Mouse (Mus musculus): Measurements from ENCODE around the gene Psenen. TPM values are rescaled to one million over a fixed set of nuclear protein-coding genes. Genes with fewer than 3 reads are reported as not detected.

The Psenen gene
- total RNA-seq, 4 experiments from 2014 or later = 97.2 to 102 (median 101) TPM

DNA sequence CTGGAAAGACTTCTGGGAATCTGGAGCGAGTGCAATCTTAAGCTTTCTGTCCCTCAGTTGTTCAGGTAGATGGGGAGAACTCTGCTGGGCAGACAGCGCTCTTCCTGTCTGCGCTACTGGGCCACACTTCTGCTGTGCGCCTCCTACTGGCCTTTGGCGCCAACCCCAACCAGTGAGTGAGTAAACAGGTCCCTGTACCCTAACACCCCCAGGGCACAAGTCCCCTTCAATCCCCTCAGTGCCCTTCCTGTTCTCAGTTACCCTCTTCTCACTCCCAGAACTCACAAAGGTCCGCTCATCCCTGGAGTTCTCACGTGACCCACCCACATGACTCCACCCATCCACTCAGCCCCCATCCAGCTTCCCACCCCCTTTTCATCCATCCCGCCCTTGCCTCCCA, 45.1 kb downstream of the Psenen start:
- DNase-seq (ENCODE audit: low spot score in 2 of 2) = no peak

- DNase-seq (ENCODE audit: low spot score in 2 of 2) = no peak
These were observed 48.2 kb downstream of the Psenen start for GRCm38 (mm10) chr7:30515003-30515760.

Small RNAs within 50 kb of the gene (microRNA-seq; reads per million reads assigned to microRNA genes)
- gene Gm38670 (0.63 to 0.88 reads per million in 2 experiments), gene Mir3569 (0.66 to 1.3 reads per million in 2 experiments)

Other genes starting within 250 kb of the Psenen start
- 10 to 100 TPM in 1 of 4 experiments, 1 to 10 TPM in 3; 7.4 to 10.5 (median 8.8) TPM for gene Syne4, start 248.8 kb downstream of the Psenen start, total RNA-seq (2022)
- under 1 TPM in 3 of 4 experiments, not detected in 1; 0.34 to 0.87 (median 0.48) TPM for gene E130208F15Rik, start 241.9 kb downstream of the Psenen start, total RNA-seq (2022)
- 10 to 100 TPM in 1 of 4 experiments, 1 to 10 TPM in 3; 8.3 to 10.0 (median 9.0) TPM for gene Sdhaf1, start 239.7 kb downstream of the Psenen start, total RNA-seq (2022)
- gene Lrfn3, start 200.9 kb downstream of the Psenen start, total RNA-seq (2022) = 10 to 100 TPM; 29.0 to 31.8 (median 31.0) TPM
- 100 to 1,000 TPM in 2 of 4 experiments, 10 to 100 TPM in 2; 25.2 to 334 (median 134) TPM for gene Tyrobp, start 149.9 kb downstream of the Psenen start, total RNA-seq (2022)
- gene Hcst, start 143.8 kb downstream of the Psenen start, total RNA-seq (2022) = 1 to 10 TPM in 3 of 4 experiments, not detected in 1; 1.4 to 3.0 (median 2.1) TPM
- 1 to 10 TPM; 2.2 to 4.5 (median 2.8) TPM for gene Nfkbid, start 141.9 kb downstream of the Psenen start, total RNA-seq (2022)
- 1,000 to 10,000 TPM; 1,239 to 1,309 (median 1,269) TPM for gene Aplp1, start 118.1 kb downstream of the Psenen start, total RNA-seq (2022)
- gene Kirrel2, start 105.9 kb downstream of the Psenen start, total RNA-seq (2022) = 10 to 100 TPM in 1 of 4 experiments, 1 to 10 TPM in 3; 5.5 to 10.2 (median 7.5) TPM
- gene Nphs1, start 105.3 kb downstream of the Psenen start, total RNA-seq (2022) = under 1 TPM; 0.68 to 0.82 (median 0.75) TPM
- not detected for gene Prodh2, start 70.0 kb downstream of the Psenen start, total RNA-seq (2022)
- gene Arhgap33, start 28.6 kb downstream of the Psenen start, total RNA-seq (2022) = 100 to 1,000 TPM; 177 to 184 (median 178) TPM
- gene Hspb6, start 11.4 kb downstream of the Psenen start, total RNA-seq (2022) = 1 to 10 TPM; 5.5 to 8.1 (median 6.4) TPM
- 1 to 10 TPM; 3.4 to 4.4 (median 4.0) TPM for gene Proser3, start 11.3 kb downstream of the Psenen start, total RNA-seq (2022)
- gene Lin37, start 3.8 kb downstream of the Psenen start, total RNA-seq (2022) = 10 to 100 TPM; 33.8 to 45.0 (median 41.1) TPM
- gene U2af1l4, start 326 bp downstream of the Psenen start, total RNA-seq (2022) = 10 to 100 TPM; 61.5 to 76.6 (median 71.7) TPM
- gene Gm49396, start 283 bp downstream of the Psenen start, total RNA-seq (2022) = 1 to 10 TPM; 5.7 to 7.5 (median 6.3) TPM
- gene Igflr1, start 1.8 kb upstream of the Psenen start, total RNA-seq (2022) = 1 to 10 TPM; 2.5 to 3.8 (median 2.8) TPM
- gene Kmt2b, start 25.1 kb upstream of the Psenen start, total RNA-seq (2022) = 10 to 100 TPM; 43.7 to 52.9 (median 47.6) TPM
- gene Zbtb32, start 35.3 kb upstream of the Psenen start, total RNA-seq (2022) = not detected
- under 1 TPM in 3 of 4 experiments, not detected in 1; 0.23 to 0.51 (median 0.35) TPM for gene Upk1a, start 49.2 kb upstream of the Psenen start, total RNA-seq (2022)
- gene Cox6b1, start 62.5 kb upstream of the Psenen start, total RNA-seq (2022) = 100 to 1,000 TPM; 641 to 753 (median 694) TPM
- not detected for gene Etv2, start 72.2 kb upstream of the Psenen start, total RNA-seq (2022)
- gene Rbm42, start 86.7 kb upstream of the Psenen start, total RNA-seq (2022) = 10 to 100 TPM; 57.5 to 68.0 (median 63.6) TPM
- gene Haus5, start 101.4 kb upstream of the Psenen start, total RNA-seq (2022) = 1 to 10 TPM; 5.6 to 9.1 (median 7.3) TPM
- not detected for gene Pmis2, start 108.0 kb upstream of the Psenen start, total RNA-seq (2022)
- not detected for gene 2200002J24Rik, start 135.3 kb upstream of the Psenen start, total RNA-seq (2022)
- gene Atp4a, start 148.6 kb upstream of the Psenen start, total RNA-seq (2022) = 1 to 10 TPM in 3 of 4 experiments, under 1 TPM in 1; 0.57 to 2.0 (median 1.6) TPM
- 100 to 1,000 TPM; 113 to 127 (median 115) TPM for gene Tmem147, start 165.9 kb upstream of the Psenen start, total RNA-seq (2022)
- not detected for gene Gapdhs, start 180.1 kb upstream of the Psenen start, total RNA-seq (2022)
- gene Sbsn, start 187.8 kb upstream of the Psenen start, total RNA-seq (2022) = 10 to 100 TPM; 12.0 to 17.3 (median 13.7) TPM
- 1 to 10 TPM; 4.1 to 5.2 (median 4.7) TPM for gene Dmkn, start 200.1 kb upstream of the Psenen start, total RNA-seq (2022)
- gene Krtdap, start 224.3 kb upstream of the Psenen start, total RNA-seq (2022) = not detected